Mouse (Mus musculus): ENCODE measurements at regions not wholly inside any gene's neighbourhood (a gene's known extent, or its start where the extent isn't known, plus 50 kb on each side); places are given as distances from the start of the nearest gene placed in this dataset.

- TF ChIP-seq CTCF (IDR thresholded peaks at IDR 0.05; ENCODE audit: extremely low read depth, insufficient read length, insufficient replicate concordance, low read depth, low read length) (no peak), POLR2A (IDR thresholded peaks at IDR 0.05; ENCODE audit: low read depth, low read length) (no peak)
These were observed 155.0 kb upstream of the Fggy start for GRCm38 (mm10) chr4:95402273-95402672.
